Mouse (Mus musculus) stomach, postnatal 0 days (tissue): ENCODE data around the gene Rtn4rl2.

Experiments
- CTCF ChIP-seq: IDR thresholded peaks from 2 replicates; pipeline ENCODE4 v1.5.1; 2016; ENCODE audit warnings: antibody characterized with exemption, low read depth, mild to moderate bottlenecking, moderate library complexity
- EP300 ChIP-seq: optimal IDR thresholded peaks from 2 replicates; pipeline ENCODE3; 2016; ENCODE audit warnings: antibody characterized with exemption

- TF ChIP-seq CTCF (no peak), EP300 (no peak)
Measured at GRCm38 (mm10) chr2:84933992-84934648, 47.6 kb upstream of the Rtn4rl2 start.
